Mouse (Mus musculus) heart, embryonic 12.5 days (tissue): ENCODE measurements around the gene Lamtor5. TPM values are rescaled to one million over a fixed set of nuclear protein-coding genes. Genes with fewer than 3 reads are reported as not detected.
A peak's percentile ranks its signal among the peaks of the same experiment; 100 is the strongest.

Experiments used
- ATAC-seq: fragments of 200-750 bp; cut with Nextera tagmentation; 2 replicates; pipeline ENCODE4 v1.8.0; 2017; ENCODE audit warnings: moderate TSS enrichment, moderate library complexity; ENCODE audit not compliant: insufficient number of reproducible peaks, low FRiP score
- H3K27ac ChIP-seq: fragments of 300-500 bp; sonication (generic); 2 replicates; pipeline ENCODE4 v1.5.1; 2016; ENCODE audit warnings: mild to moderate bottlenecking, moderate library complexity; ENCODE audit not compliant: poor library complexity, severe bottlenecking
- H3K27me3 ChIP-seq: fragments of 300-500 bp; sonication (generic); replicated peaks from 2 replicates; pipeline ENCODE4 v1.6.1; 2016; ENCODE audit warnings: mild to moderate bottlenecking, moderate library complexity
- H3K36me3 ChIP-seq: fragments of 300-500 bp; sonication (generic); 2 replicates; pipeline ENCODE4 v1.6.1; 2016; ENCODE audit warnings: mild to moderate bottlenecking, moderate library complexity
- H3K4me1 ChIP-seq: fragments of 300-500 bp; sonication (generic); replicated peaks from 2 replicates; pipeline ENCODE4 v1.6.1; 2016; ENCODE audit warnings: mild to moderate bottlenecking
- H3K4me2 ChIP-seq: fragments of 300-500 bp; sonication (generic); 2 replicates; pipeline ENCODE4 v1.6.1; 2016; ENCODE audit warnings: mild to moderate bottlenecking, moderate library complexity
- H3K4me3 ChIP-seq: fragments of 300-500 bp; sonication (generic); 2 replicates; pipeline ENCODE4 v1.5.1; 2016; ENCODE audit warnings: mild to moderate bottlenecking
- H3K9ac ChIP-seq: fragments of 300-500 bp; sonication (generic); 2 replicates; pipeline ENCODE4 v1.6.1; 2016; ENCODE audit warnings: mild to moderate bottlenecking, moderate library complexity
- H3K9me3 ChIP-seq: fragments of 300-500 bp; sonication (generic); replicated peaks from 2 replicates; pipeline ENCODE4 v1.6.1; 2016; ENCODE audit warnings: mild to moderate bottlenecking, moderate library complexity
- WGBS: fragments of 180-500 bp; shearing (Covaris S2); methylation state at CpG from one replicate; pipeline ENCODE4 v1.1.7; 2016; 5-methylcytosine and 5-hydroxymethylcytosine counted together
- polyA plus RNA-seq: library from polyadenylated mRNA; unstranded; fragments of >200 nt; fragmentation: Nextera tagmentation; extraction: Ambion mirVana; gene quantifications from 2 replicates; pipeline ENCODE4 v1.2.1, GENCODE M21; 2016

Lamtor5 gene
- polyA plus RNA-seq, 1 experiment from 2014 or later: 137 TPM

DNA sequence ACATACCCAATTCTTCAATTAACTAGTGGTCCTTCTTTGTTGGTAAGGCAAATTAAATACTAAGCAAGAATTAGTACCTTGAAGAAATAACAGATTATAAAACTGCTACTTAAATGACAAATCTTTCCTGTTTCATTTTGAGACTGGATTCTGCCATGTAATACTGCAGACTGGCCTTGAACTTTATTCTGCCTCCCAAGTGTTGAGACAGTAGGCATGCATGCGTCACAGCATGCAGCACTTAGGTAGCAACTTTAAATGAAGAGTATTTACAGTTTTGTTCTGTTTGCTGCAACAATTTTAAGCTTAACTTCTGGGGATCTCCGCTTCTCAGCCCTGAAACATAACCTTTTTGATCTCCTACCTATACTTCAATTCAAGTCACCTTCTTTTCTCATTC lies 42.5 kb downstream of the Lamtor5 start:
- Histone ChIP-seq H3K4me2 (no peak overlapping the region), H3K9me3 (no peaks in the 10 kb centered on the region), H3K27me3 (no peaks in the 10 kb centered on the region), H3K9ac (no peak overlapping the region; the same call in 1 of the 2 replicates), H3K27ac (no peak overlapping the region), H3K4me1 (peaks cover 17% of the 10 kb centered on the region), H3K4me3 (no peak overlapping the region), H3K36me3 (peaks cover 39% of the 10 kb centered on the region)
- no peak for ATAC-seq
- 92% methylated on average over 2 of the region's 2 CpGs for WGBS

DNA sequence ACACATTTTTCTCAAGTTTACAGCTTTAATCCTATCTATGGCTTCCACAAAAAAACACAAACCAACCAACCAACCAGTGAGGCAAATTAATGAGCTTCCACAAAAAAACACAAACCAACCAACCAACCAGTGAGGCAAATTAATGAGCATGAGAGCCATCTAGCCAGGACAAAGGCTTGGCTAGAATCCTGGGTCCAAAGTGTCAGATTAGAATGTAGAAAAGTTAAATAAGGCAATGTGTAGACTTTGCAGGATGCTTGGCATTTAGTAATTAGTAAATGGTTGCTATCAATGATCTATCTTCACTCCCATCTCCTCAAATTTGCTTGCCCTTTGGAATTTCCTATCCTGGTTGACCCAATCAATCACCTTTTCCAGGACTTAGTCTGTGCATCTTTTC lies 43.1 kb downstream of the Lamtor5 start:
- ATAC-seq: no peak

GRCm38 (mm10) chr3:107326442-107326841 lies 47.8 kb downstream of the Lamtor5 start:
- H3K4me1 ChIP-seq: peaks cover 30% of the 10 kb centered on the region
- no peak overlapping the region for H3K27ac ChIP-seq
- no peak for ATAC-seq
- H3K9me3 ChIP-seq: no peaks in the 10 kb centered on the region
- whole genome bisulfite sequencing: 98% methylated on average over 1 of the region's 1 CpGs
- H3K4me2 ChIP-seq: no peak overlapping the region
- no peaks in the 10 kb centered on the region for H3K27me3 ChIP-seq
- peaks cover 49% of the 10 kb centered on the region for H3K36me3 ChIP-seq
- H3K9ac ChIP-seq: no peak overlapping the region
- no peak overlapping the region for H3K4me3 ChIP-seq

More for the DNA sequence above, 43.1 kb downstream of the Lamtor5 start:
- H3K27me3 ChIP-seq: no peaks in the 10 kb centered on the region
- H3K36me3 ChIP-seq: peaks cover 39% of the 10 kb centered on the region
- H3K9me3 ChIP-seq: no peaks in the 10 kb centered on the region
- no peak overlapping the region for H3K4me3 ChIP-seq
- no peak overlapping the region for H3K9ac ChIP-seq
- peaks cover 17% of the 10 kb centered on the region for H3K4me1 ChIP-seq
- H3K27ac ChIP-seq: no peak overlapping the region
- no peak overlapping the region for H3K4me2 ChIP-seq

GRCm38 (mm10) chr3:107330503-107331424 lies 52.1 kb downstream of the Lamtor5 start:
- Histone ChIP-seq H3K9ac (peak overlapping the region; percentile 94), H3K4me2 (peak overlapping the region; percentile 97), H3K9me3 (no peaks in the 10 kb centered on the region), H3K4me3 (peak overlapping the region; percentile 94), H3K27ac (no peak overlapping the region), H3K27me3 (no peaks in the 10 kb centered on the region), H3K4me1 (peaks cover 23% of the 10 kb centered on the region), H3K36me3 (peaks cover 22% of the 10 kb centered on the region)
- ATAC-seq: no peak
- 61% methylated on average over 28 of the region's 28 CpGs for WGBS

DNA sequence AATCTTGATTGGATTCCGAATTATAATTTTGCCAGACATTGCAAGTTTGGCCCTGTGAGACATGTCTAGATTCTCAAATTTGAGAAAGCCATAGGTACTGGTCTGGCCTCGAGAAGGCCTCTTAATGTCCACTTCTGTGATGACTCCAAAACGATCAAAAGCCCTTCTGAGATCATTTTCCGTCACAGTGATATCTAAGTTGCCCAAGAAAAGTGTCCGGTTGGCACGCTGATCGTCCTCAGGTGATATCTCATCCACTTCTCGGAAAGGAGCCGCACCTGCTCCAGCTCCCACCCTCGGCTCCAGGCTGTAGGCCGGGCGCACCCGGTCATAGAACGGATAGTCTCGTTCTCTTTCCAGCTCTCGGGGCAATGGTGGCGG lies 53.1 kb downstream of the Lamtor5 start:
- Histone ChIP-seq H3K36me3 (peaks cover 18% of the 10 kb centered on the region), H3K27me3 (no peaks in the 10 kb centered on the region), H3K9me3 (no peaks in the 10 kb centered on the region), H3K4me3 (peak overlapping the region; percentile 94), H3K9ac (peak overlapping the region; percentile 94), H3K4me1 (peaks cover 20% of the 10 kb centered on the region), H3K27ac (peak overlapping the region; percentile 97), H3K4me2 (peak overlapping the region; percentile 97)
- no peak for ATAC-seq
- WGBS: 19% methylated on average over 17 of the region's 17 CpGs

GRCm38 (mm10) chr3:107332127-107332959 lies 53.7 kb downstream of the Lamtor5 start:
- Histone ChIP-seq H3K4me2 (peak overlapping the region; percentile 97), H3K9ac (peak overlapping the region; percentile 94), H3K36me3 (peaks cover 18% of the 10 kb centered on the region), H3K9me3 (no peaks in the 10 kb centered on the region), H3K4me3 (peak overlapping the region; percentile 94), H3K4me1 (peaks cover 20% of the 10 kb centered on the region), H3K27me3 (no peaks in the 10 kb centered on the region), H3K27ac (peak overlapping the region; percentile 97)
- WGBS: under 1% methylated on average over 75 of the region's 75 CpGs
- no peak for ATAC-seq

DNA sequence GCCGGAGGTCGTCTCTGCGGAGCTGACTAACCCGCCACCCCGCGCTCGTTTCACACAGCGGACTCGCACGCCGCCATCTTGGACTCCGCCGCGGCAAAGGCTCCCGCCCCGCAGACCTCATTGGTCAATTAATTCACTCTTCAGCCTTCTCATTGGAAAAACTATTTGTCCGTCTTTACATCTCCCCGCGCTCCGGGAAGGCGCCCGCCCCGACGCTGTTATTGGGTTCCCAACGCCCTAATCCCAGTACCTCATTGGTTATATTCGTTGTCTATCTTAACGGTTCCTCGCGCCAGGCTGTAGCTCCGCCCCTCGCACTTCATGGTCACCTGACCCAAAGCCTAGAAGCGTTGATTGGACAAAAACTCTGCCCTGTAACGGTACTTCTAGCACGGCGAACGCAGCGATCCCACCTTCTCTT lies 54.3 kb downstream of the Lamtor5 start:
- Histone ChIP-seq H3K9me3 (no peaks in the 10 kb centered on the region), H3K27me3 (no peaks in the 10 kb centered on the region), H3K4me1 (peaks cover 20% of the 10 kb centered on the region), H3K27ac (peak overlapping the region; percentile 100), H3K9ac (peak overlapping the region; percentile 94), H3K4me3 (peak overlapping the region; percentile 94), H3K4me2 (peak overlapping the region; percentile 97), H3K36me3 (peaks cover 14% of the 10 kb centered on the region)
- under 1% methylated on average over 37 of the region's 37 CpGs for WGBS
- ATAC-seq: peak; percentile 94

Other genes with a start within 250 kb of the Lamtor5 start
- 1.9 and 2.1 TPM in 2 replicates for gene Kcna3, start 242.7 kb upstream of the Lamtor5 start, polyA plus RNA-seq
- gene Kcna2, start 177.7 kb upstream of the Lamtor5 start, polyA plus RNA-seq: 0.03 TPM in 1 of 2 replicates, not detected in the other
- gene Kcna10, start 95.8 kb upstream of the Lamtor5 start, polyA plus RNA-seq: not detected in 2 replicates
- gene Cym, start 57.1 kb upstream of the Lamtor5 start, polyA plus RNA-seq: 0.18 TPM in 1 of 2 replicates, not detected in the other
- gene A630076J17Rik, start 48.2 kb upstream of the Lamtor5 start, polyA plus RNA-seq: not detected in 2 replicates
- gene Prok1, start 39.2 kb upstream of the Lamtor5 start, polyA plus RNA-seq: not detected in 2 replicates
- gene Slc16a4, start 12.4 kb downstream of the Lamtor5 start, polyA plus RNA-seq: 2.6 TPM in 2 replicates
- 12.8 TPM in 2 replicates for gene Rbm15, start 54.8 kb downstream of the Lamtor5 start, polyA plus RNA-seq
- 0.12 and 0.15 TPM in 2 replicates for gene Kcnc4, start 180.7 kb downstream of the Lamtor5 start, polyA plus RNA-seq
- 3.9 and 4.6 TPM in 2 replicates for gene Slc6a17, start 239.2 kb downstream of the Lamtor5 start, polyA plus RNA-seq